Mouse (Mus musculus) liver, adult (tissue): ENCODE results near the gene Ttn.

ENCODE experiments used
- GATA4 ChIP-seq: IDR thresholded peaks from 2 replicates; pipeline ENCODE4 v1.6.1; 2014; ENCODE audit warnings: mild to moderate bottlenecking, low read length; ENCODE audit not compliant: insufficient replicate concordance

The Ttn gene

DNA sequence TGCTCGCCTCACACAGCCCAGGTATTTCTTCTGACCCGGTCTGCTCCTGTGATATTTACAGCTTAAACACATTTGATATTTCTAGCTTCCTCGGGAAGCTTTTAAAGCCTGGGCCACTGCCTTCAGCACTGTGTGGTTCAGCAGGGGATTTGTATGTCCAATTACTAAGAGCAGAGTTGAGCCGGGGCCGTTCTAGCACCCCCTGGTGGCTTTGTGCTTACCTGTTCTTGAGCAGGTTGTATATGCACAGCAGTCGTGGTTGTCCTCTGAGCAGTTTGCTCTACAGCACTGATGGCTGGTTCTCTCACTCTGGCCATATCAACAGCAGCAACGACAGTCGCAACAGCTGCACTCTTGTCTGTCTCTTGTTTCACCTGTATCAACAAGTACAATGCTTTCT lies 13.4 kb downstream of the Ttn start:
- TF ChIP-seq GATA4 = no peak

DNA sequence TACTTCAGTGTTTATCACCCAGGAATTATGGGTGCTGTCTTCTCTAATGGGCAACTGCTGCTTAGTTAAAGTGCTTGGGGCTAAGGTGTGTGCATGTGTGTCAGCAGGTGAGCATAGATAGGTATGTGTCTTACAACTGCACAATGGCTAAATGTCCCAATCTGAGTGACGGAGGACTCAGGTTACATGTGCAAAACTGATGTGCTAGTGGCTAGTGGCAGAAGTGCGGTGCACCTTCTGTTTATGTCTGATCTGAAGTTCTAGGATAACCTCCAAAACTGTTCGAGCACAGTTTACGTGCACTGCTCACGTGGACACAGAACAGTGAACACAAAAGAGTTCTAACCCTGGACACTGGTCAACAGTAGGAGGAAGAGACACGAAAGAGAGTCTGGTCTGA lies 15.8 kb downstream of the Ttn start:
- no peak for TF ChIP-seq GATA4

GRCm38 (mm10) chr2:76966013-76966412 lies 16.3 kb downstream of the Ttn start:
- no peak for TF ChIP-seq GATA4

- TF ChIP-seq GATA4 = no peak
These were observed 16.8 kb downstream of the Ttn start for GRCm38 (mm10) chr2:76965542-76965941.

DNA sequence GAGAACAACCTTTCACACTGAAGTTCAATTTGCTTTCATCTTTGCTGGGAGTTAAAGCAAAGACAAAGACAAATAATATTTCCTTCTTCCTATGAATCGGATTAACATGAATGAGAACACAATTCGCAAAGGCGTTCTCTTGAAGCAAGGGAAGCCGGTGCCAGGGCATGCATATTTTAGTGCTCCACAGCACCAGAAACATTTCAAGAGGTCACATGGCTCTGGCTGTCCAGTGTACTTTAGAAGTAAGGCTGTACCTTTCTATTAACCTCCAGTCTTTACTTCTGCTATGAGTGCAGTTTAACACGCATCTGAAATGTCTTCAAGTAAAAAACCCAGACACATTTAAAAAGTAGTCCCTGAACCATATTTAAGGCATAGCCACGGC lies 20.3 kb downstream of the Ttn start:
- no peak for TF ChIP-seq GATA4

GRCm38 (mm10) chr2:76961420-76962044 lies 20.8 kb downstream of the Ttn start:
- no peak for TF ChIP-seq GATA4

- no peak for TF ChIP-seq GATA4
These were observed 32.6 kb downstream of the Ttn start for GRCm38 (mm10) chr2:76949774-76950173.

DNA sequence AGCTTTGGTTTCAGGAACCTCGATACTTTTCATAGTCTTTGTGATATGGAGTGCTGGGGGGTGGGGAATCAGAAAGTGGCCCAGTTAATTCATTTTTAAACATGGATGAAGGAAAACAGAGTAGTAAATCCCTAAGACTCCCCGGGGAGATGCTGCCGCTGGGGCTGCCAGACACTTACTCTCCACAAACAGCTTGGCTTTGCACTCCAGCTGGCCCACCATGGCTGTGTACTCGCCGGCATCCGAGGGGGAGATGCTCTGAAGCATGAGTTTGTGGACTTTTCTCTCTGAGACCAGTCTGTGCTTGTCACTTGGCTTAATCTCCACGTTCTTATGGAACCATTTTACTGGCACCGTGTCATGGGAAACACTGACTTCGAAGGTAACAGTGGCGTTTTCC lies 43.8 kb downstream of the Ttn start:
- no peak for TF ChIP-seq GATA4

- peak; percentile 75; the same call in 1 of the 2 replicates for TF ChIP-seq GATA4
These were observed 52.6 kb downstream of the Ttn start for GRCm38 (mm10) chr2:76929718-76930117.

GRCm38 (mm10) chr2:76928816-76929215 lies 53.5 kb downstream of the Ttn start:
- TF ChIP-seq GATA4 = no peak

DNA sequence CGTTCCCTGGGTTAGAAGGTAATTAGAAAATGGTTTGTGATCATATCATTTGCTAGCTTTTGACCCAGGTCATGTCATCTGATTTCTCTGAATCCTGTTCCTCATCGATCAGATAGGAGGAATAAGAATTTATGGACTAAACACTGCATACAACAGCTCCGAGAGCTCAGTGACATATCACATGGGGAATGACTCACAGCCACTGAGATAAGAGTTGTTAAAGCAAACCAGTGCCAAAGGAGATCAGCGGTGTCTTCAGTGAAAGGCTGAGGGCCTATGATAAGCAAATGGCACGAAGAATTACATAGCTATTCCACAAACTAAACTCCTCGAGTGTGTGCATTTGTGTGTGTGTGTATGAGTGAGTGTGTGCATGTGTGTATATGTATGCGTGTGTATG lies 54.0 kb downstream of the Ttn start:
- TF ChIP-seq GATA4 = no peak

GRCm38 (mm10) chr2:76926927-76927326 lies 55.4 kb downstream of the Ttn start:
- TF ChIP-seq GATA4 = no peak

DNA sequence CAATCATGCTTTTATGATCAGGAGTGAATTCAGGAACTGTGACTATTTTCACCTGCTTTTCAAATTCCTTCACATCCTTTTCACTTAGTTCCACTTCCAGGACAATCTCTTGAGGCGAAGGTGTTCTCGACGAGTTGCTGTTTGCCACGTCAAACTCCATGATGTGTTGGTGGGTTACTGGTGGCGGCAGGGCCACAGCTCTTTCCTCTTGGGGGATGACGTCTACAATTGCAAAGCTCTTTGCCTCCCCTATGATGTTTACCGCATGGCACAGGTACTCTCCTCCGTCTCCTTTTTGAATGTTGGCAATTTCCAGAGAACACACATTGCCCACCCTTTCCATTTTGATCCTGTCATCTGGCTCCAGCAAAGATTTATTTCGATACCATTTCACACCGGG lies 67.4 kb downstream of the Ttn start:
- TF ChIP-seq GATA4 = no peak

DNA sequence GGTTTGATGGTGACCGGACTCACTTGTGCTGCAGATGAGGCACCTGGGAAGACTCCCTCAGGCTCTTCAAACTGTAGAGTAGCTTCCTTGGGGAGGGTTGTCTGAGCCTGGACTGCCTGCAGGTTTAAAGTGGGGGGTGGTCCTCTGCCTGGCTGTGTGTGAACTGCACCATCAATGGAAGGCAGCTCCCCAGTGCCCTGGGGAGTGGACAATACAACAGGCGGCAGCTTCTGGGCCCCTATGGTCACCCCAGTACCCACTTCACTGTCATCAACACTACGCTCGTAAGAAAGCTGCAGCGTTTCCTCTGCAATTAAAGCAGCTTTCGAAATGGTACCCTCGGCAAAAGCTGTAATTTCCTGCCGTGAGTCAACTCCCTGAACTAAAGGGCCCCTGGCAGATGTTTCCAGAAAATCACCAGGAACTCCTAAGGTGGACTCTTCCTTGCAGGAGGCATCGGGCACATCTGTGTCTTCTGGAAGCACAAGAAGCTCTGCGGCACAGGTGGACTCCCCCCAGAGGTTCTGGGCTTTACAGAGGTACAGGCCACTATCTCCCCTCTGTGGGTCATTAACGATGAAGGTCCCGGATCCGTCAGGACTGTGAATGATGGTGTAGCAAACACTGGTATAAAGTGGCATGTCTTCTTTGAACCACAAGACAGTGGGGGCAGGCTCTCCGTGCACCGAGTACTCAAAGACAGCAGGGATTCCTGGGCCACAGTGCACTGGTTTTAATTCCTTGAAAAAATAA lies 73.5 kb downstream of the Ttn start:
- TF ChIP-seq GATA4 = no peak

- no peak for TF ChIP-seq GATA4
These were observed 79.0 kb downstream of the Ttn start for GRCm38 (mm10) chr2:76903351-76903750.

DNA sequence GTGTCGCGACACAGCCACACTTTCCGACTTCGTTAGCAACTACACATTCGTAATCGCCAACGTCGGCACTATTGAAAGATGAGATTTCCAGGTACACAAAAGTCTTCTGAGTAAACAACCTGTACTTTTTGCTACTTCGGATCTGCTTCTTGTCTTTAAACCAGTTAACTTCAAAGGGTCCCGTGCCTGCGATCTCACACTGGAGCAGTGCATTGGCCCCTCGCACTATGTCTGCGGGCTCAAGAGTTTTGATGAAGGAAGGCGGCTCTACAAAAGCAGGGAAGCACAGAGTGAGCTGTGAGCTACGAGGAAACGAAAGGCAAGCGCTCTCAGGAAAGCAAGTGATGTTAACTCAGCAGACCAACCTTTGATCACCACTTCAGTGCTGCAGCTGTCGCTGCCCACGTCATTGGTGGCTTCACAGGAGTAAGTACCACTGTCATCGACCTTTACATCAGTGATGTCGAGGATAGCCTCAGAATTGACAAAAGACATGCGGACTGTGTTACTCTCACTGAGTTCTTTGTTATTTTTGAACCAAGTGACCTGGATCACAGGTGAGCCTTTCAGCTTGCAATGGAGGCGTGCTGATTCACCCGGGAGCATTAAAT lies 80.8 kb downstream of the Ttn start:
- TF ChIP-seq GATA4 = no peak
